Mouse (Mus musculus): ENCODE results near the gene Vipr2.

GRCm38 (mm10) chr12:116123786-116124185 is 46.3 kb downstream of the Vipr2 start:
- no peak for TF ChIP-seq CTCF (IDR thresholded peaks at IDR 0.05; ENCODE audit: low read depth)
- no peak for TF ChIP-seq EP300 (optimal IDR thresholded peaks at IDR 0.05)

Data from stomach, postnatal 0 days (tissue).